Mouse (Mus musculus): ENCODE measurements around the gene Bdh1. TPM values are rescaled to one million over a fixed set of nuclear protein-coding genes. Genes with fewer than 3 reads are reported as not detected.

Bdh1 gene
- total and polyA plus RNA-seq, 3 experiments: 61.3 to 159 (median 134) TPM

DNA sequence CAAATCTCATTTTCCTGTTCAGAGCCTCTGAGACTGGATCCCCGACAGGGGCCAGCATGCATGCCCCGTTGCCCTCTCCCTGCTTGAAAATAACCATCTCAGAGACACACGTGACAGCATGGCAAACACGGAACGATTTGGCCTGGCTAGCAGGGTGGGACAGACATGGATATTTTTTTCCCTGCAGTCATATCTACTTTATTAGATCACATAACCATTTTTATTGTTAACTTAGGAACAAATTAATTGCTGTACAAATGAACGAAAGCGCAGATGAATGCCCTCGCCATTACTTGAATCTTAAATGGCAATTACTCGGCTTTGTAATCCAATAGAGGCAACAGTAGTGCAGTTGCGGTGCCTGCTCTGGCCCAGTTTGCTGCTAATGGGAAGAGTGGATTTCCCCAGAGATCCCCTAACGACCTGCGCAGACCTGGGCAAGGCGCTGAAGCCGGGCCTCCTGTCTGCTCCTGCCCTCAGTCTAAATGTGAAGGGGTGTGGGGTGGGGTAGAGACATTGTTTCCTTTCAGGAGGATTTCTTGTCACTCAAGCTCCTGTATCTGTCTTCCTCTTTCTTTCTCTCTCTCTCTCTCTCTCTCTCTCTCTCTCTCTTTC, 79.8 kb downstream of the Bdh1 start:
- Histone ChIP-seq H3K4me3 (no peak overlapping the region), H3K36me3 (ENCODE audit: control insufficient read depth, insufficient read depth, low read length) (no peaks in the 10 kb centered on the region), H3K9ac (ENCODE audit: low read depth, low read length) (no peak overlapping the region), H3K27ac (no peak overlapping the region), H3K27me3 (ENCODE audit: control insufficient read depth, insufficient read depth, low read length) (no peaks in the 10 kb centered on the region), H3K79me2 (replicated peaks; ENCODE audit: control insufficient read depth, insufficient read depth, low read length) (no peaks in the 10 kb centered on the region), H3K4me1 (ENCODE audit: control insufficient read depth, insufficient read depth, low read length) (no peaks in the 10 kb centered on the region)
- no peak for TF ChIP-seq POLR2A (IDR thresholded peaks at IDR 0.05; ENCODE audit: insufficient read depth, low read depth, low read length)
- no peak for TF ChIP-seq EP300 (IDR thresholded peaks at IDR 0.05; ENCODE audit: insufficient read depth, low read depth, low read length)
- no peak for TF ChIP-seq CTCF (IDR thresholded peaks at IDR 0.05)
- DNase-seq: no peak
- 82% methylated on average over 14 of the region's 14 CpGs for WGBS
- intact Hi-C loops (cut with DNase I): no loop called here

DNA sequence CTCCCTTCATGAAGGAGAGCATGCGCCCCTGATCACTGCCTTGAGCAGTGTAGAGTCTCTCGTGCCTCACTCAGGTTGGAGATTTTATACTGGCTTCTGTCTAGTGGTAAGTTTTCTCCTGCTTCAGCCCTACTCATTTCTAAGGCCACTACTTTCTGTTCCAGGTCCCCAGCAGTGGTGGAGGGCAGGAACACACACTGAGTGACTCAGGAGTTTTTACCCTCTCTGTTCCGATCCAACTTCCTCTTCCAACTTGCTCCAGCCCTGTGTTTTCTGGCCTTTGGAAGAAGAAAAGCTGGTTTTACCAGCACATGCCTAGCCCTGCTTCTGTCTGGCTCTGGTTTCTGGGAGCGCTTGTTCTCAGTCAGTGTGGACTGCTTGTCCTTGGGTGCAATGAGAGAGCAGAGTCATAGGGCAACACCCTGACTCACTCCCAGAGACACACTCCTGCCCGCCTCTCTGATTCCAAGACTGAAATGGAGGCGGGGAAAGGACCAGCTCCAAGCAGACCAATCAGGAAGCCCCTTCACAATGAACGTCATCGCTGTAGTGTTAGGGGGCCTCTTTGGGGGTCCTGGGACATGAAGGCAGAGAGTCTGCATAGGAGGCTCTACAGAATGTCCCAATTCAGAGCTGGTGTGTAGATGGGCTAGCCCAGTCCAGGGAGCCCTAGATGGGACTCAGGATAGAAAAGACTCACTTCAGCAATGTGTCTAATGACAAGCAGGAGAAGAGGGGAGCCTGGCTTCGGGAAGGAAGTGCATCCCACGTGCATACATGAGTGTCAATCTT, 84.8 kb downstream of the Bdh1 start:
- H3K79me2 ChIP-seq (replicated peaks; ENCODE audit: control insufficient read depth, insufficient read depth, low read length): no peaks in the 10 kb centered on the region
- H3K4me3 ChIP-seq: no peak overlapping the region
- intact Hi-C loops (cut with DNase I): no loop called here
- WGBS: 56% methylated on average over 10 of the region's 10 CpGs
- no peak overlapping the region for H3K27ac ChIP-seq
- H3K36me3 ChIP-seq (ENCODE audit: control insufficient read depth, insufficient read depth, low read length): no peaks in the 10 kb centered on the region
- TF ChIP-seq CTCF (IDR thresholded peaks at IDR 0.05) (no peak), POLR2A (IDR thresholded peaks at IDR 0.05; ENCODE audit: insufficient read depth, low read depth, low read length) (no peak), EP300 (IDR thresholded peaks at IDR 0.05; ENCODE audit: insufficient read depth, low read depth, low read length) (no peak)
- peak in 1 of 2 experiments; percentile 25 for DNase-seq
- no peaks in the 10 kb centered on the region for H3K27me3 ChIP-seq (ENCODE audit: control insufficient read depth, insufficient read depth, low read length)
- peaks cover 3% of the 10 kb centered on the region for H3K4me1 ChIP-seq (ENCODE audit: control insufficient read depth, insufficient read depth, low read length)
- no peak overlapping the region for H3K9ac ChIP-seq (ENCODE audit: low read depth, low read length)

DNA sequence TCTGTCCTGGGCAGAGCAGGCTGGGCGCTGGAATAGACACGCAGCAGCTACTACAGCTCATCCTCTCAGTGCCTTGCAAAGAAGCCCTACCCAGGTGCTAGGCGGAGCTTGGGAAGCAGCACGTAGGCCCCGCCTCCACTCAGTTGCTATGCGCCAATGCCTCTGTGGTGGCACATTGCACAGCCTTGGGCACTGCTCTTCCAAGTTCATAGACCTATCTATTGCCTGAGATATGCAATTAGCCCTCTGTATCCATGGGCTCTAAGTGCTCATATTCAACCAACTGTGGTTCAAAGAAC, 85.3 kb downstream of the Bdh1 start:
- Histone ChIP-seq H3K4me1 (ENCODE audit: control insufficient read depth, insufficient read depth, low read length) (peaks cover 3% of the 10 kb centered on the region), H3K36me3 (ENCODE audit: control insufficient read depth, insufficient read depth, low read length) (no peaks in the 10 kb centered on the region), H3K4me3 (no peak overlapping the region), H3K27ac (no peak overlapping the region), H3K27me3 (ENCODE audit: control insufficient read depth, insufficient read depth, low read length) (no peaks in the 10 kb centered on the region), H3K79me2 (replicated peaks; ENCODE audit: control insufficient read depth, insufficient read depth, low read length) (no peaks in the 10 kb centered on the region), H3K9ac (ENCODE audit: low read depth, low read length) (no peak overlapping the region)
- no peak for DNase-seq
- 79% methylated on average over 6 of the region's 6 CpGs for WGBS
- intact Hi-C loops (cut with DNase I): no loop called here
- no peak for TF ChIP-seq EP300 (IDR thresholded peaks at IDR 0.05; ENCODE audit: insufficient read depth, low read depth, low read length)
- TF ChIP-seq CTCF (IDR thresholded peaks at IDR 0.05): no peak
- TF ChIP-seq POLR2A (IDR thresholded peaks at IDR 0.05; ENCODE audit: insufficient read depth, low read depth, low read length): no peak

- 70% methylated on average over 14 of the region's 14 CpGs for WGBS
- Histone ChIP-seq H3K36me3 (ENCODE audit: control insufficient read depth, insufficient read depth, low read length) (no peaks in the 10 kb centered on the region), H3K4me3 (no peak overlapping the region), H3K9ac (ENCODE audit: low read depth, low read length) (no peak overlapping the region), H3K27me3 (ENCODE audit: control insufficient read depth, insufficient read depth, low read length) (no peaks in the 10 kb centered on the region), H3K27ac (no peak overlapping the region), H3K4me1 (ENCODE audit: control insufficient read depth, insufficient read depth, low read length) (peaks cover 3% of the 10 kb centered on the region), H3K79me2 (replicated peaks; ENCODE audit: control insufficient read depth, insufficient read depth, low read length) (no peaks in the 10 kb centered on the region)
- TF ChIP-seq EP300 (IDR thresholded peaks at IDR 0.05; ENCODE audit: insufficient read depth, low read depth, low read length): no peak
- no peak for TF ChIP-seq CTCF (IDR thresholded peaks at IDR 0.05)
- no peak for TF ChIP-seq POLR2A (IDR thresholded peaks at IDR 0.05; ENCODE audit: insufficient read depth, low read depth, low read length)
- DNase-seq: peak; percentile 13 to 26
- intact Hi-C loops (cut with DNase I): no loop called here
Measured at GRCm38 (mm10) chr16:31507794-31508526, 85.9 kb downstream of the Bdh1 start.

Other genes with a start within 250 kb of the Bdh1 start
- 10 to 100 TPM; 17.6 to 17.8 TPM for gene Acap2, start 221.0 kb upstream of the Bdh1 start, total RNA-seq (2021)
- gene Acap2, start 221.0 kb upstream of the Bdh1 start, polyA plus RNA-seq (2012; rRNA removed): 8.2 and 10.0 TPM in 2 replicates
- 10 to 100 TPM; 77.3 to 88.3 TPM for gene Ppp1r2, start 147.0 kb upstream of the Bdh1 start, total RNA-seq (2021)
- gene Ppp1r2, start 147.0 kb upstream of the Bdh1 start, polyA plus RNA-seq (2012; rRNA removed): 33.1 and 40.6 TPM in 2 replicates
- gene Apod, start 107.5 kb upstream of the Bdh1 start, total RNA-seq (2021): 1 to 10 TPM; 5.3 to 7.5 TPM
- gene Apod, start 107.5 kb upstream of the Bdh1 start, polyA plus RNA-seq (2012; rRNA removed): 4.4 and 4.7 TPM in 2 replicates
- gene Dlg1, start 241.2 kb downstream of the Bdh1 start, total RNA-seq (2021): 10 to 100 TPM; 56.2 to 61.9 TPM
- gene Dlg1, start 241.2 kb downstream of the Bdh1 start, polyA plus RNA-seq (2012; rRNA removed): 14.9 and 36.5 TPM in 2 replicates